Mouse (Mus musculus) spleen, postnatal 10 days (tissue): Measurements from ENCODE around the gene A4galt.
"Not testable (repeated sequence)": the region's sequence is repeated elsewhere in the genome, so short reads cannot be mapped to it uniquely, and the experiment has no call there.

ENCODE experiments used
- DNase-seq, 2 experiments: peaks; one replicate each; pipeline ENCODE4 v3.0.0; 2021 to 2022; ENCODE audit warnings: low spot score in 2 of 2

Gene A4galt

GRCm38 (mm10) chr15:83268428-83268827 is 16.9 kb upstream of the A4galt start:
- not testable (repeated sequence) for DNase-seq

DNA sequence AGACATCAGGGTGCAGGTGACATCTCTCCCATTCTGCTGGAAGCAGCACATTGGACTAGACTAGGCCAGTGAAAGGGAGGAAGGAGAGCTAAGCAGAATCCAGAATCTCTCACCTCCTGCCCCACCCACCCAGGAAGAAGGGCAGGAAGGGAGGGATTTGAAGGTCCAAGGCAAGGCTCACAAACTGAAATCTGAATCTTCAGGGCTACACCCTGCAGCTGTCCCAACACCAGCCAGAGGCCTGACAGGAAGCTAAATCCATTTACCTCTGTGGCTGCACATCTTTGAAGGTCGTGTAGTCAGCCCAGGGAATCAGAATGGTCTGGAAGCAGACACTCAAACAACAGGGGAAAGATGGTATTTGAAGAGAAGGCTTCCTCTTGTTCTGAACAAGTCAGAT is 13.7 kb upstream of the A4galt start:
- DNase-seq = no peak

GRCm38 (mm10) chr15:83263405-83263804 is 11.8 kb upstream of the A4galt start:
- no peak for DNase-seq

DNA sequence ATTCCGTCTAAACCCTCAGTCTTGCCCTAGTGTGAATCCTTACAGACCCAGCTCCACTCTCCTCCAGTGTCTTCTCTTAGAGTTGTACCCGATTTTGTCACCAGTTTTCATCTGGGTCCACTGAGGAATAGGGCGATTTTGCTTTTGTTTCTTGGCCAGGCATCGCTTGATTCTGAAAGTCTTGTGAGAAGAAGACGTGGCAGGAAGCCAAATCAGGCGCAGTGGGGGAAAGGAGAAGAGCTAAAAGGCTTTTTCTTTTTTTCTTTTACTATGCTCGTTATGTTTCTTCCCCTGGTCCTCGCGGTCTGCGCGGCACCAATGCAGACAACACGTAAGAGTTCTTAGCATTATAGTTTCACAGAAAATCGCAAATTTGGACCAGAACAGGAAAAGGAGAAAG is 6.3 kb upstream of the A4galt start:
- DNase-seq = no peak

DNA sequence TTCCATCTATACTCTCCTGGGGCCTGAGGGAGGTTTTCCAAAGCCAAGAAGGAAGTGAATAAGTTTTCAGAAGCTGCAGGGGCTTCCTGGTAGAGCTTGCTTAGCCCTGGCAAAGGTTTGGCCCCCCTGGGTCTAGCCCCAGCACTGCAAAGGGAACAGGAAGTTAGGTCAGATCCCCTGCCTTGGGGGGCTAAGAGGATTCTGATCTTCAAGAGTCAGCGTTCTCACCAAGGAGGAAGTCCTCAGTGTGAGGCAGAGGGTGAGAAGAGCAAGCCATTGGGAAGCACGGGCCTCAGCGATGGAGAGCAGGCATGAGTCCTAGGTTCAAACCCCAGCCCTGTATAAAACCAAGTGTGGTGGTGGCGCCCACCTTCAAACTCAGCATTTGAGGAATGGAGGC is 4.9 kb upstream of the A4galt start:
- DNase-seq = no peak

- no peak for DNase-seq
These were observed 4.4 kb upstream of the A4galt start for GRCm38 (mm10) chr15:83255944-83256343.

GRCm38 (mm10) chr15:83255191-83255782 is 3.7 kb upstream of the A4galt start:
- no peak for DNase-seq

GRCm38 (mm10) chr15:83254372-83255070 is 2.9 kb upstream of the A4galt start:
- no peak for DNase-seq

DNA sequence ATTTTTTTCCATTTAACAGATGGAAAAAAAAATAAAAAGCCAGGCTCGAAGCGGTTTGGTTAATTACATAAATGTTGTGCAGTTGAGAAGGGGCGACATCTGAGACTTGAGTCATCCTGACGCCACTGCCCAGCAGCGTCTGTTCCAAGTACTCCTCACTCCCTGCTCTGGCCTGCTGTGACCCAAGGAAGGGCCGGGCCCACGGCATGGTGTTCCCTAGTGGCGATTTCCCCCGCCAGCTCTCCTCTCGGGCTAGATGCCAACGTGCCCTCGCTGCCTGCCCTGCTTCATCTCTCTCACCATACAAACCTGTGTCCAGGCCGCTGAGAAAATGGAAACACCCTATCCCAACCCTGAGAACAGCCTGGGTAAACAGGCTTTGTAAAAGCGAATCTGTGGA is 486 bp upstream of the A4galt start:
- no peak for DNase-seq

GRCm38 (mm10) chr15:83250651-83251175 is 861 bp downstream of the A4galt start:
- no peak for DNase-seq

GRCm38 (mm10) chr15:83249535-83250287 is 1.9 kb downstream of the A4galt start:
- DNase-seq = no peak

- no peak for DNase-seq
These were observed 3.2 kb downstream of the A4galt start for GRCm38 (mm10) chr15:83248236-83248844.

DNA sequence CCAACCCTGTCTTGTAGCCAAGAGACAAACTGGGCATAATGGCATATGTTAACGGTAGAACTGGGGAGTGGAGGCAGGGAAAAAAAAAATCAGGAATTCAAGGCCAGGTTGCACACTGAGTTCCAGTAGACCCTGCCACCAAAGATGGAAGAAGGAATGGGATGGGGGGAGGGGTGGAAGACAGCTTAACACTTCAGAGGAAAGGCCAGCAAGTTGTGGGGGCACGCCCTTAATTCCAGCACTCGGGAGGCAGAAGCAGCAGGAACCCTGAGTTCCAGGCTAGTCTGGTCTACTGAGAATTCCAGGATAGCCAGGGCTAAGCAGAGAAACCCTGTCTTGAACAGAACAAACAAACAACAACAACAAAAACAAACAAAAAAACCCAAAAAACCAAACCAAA is 7.2 kb downstream of the A4galt start:
- DNase-seq = no peak

DNA sequence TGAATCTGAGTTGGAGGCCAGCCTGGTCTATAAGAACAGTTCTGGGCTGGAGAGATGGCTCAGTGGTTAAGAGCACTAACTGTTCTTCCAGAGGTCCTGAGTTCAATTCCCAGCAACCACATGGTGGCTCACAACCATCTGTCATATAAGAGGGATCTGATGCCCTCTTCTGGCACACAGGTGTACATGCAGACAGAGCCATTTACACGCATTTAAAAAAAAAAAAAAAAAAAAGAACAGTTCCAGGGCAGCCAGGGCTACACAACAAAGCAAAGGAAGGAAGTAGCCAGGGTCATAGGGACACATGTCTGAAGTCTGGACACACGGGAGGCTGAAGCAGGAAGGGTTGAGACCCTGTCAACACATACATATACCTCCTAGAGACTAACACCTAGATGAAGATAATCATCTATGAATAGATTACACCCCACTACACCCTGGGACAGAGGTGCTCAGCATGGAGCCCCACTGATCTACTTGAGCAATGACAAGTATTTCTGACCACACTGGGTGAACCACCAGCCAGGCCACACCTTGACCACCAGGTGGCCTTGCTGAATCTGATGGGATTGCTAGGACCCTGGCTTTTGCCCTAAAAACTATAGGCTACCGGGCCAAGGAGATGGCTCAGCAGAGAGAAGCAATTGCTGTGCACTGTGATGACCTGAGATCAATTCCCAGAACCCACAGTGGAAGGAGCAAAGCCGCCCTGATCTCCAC is 9.5 kb downstream of the A4galt start:
- DNase-seq = no peak

DNA sequence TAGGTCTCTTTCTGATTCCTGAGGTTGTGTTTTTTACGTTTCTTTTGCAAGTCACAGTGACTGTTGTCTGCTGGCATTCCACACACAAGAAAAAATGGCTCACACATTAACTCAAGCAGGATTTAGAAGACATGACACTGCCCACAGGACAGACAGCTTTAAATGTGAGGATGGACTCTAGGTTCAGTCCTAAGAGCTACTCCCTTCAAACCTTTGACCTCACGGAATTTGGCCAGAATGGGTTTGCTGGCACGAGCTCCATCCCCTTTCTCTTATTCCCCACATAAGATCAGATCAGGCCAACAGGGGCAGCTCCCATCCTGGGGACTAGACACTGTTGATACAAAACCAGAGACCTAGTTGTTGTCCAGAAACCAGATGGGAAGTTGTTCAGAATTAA is 10.1 kb downstream of the A4galt start:
- no peak for DNase-seq

- no peak for DNase-seq
These were observed 13.9 kb downstream of the A4galt start for GRCm38 (mm10) chr15:83237460-83238243.

GRCm38 (mm10) chr15:83236824-83237223 is 14.8 kb downstream of the A4galt start:
- no peak for DNase-seq

DNA sequence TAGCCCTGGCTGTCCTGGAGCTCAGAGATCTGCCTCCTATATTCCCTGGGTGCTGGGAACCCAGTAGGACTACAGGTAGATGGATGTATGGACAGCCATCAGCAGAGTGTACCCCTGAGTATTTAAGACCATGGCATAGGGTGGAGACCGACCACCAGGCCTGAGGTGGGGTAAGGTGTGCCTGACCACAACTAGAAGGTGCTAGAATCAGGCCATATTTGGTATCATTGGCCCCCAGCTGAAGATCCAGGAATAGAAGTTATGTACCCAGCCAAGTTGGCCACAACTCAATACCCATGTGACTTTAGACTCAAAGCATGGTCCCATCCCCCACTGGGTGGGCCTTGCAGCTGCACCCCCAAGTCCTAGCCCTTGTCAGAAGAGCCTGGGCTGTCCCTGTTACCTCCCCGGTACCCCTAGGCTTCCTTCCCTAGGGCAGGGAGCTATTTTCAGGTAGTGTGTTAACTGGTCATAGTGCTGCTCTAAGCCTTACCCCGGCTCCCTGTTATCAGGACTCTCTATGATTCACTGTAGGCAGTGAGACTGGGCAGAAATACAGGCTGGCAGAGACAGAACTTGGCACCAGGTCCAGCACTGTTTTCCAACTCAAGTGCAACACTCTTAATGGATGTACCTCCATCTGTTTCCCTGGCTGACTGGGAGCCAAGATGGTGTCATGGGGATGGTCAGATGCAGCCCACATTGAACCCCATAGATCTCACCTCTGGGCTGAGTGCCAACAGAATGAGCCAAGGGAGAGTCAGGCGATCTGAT is 18.2 kb downstream of the A4galt start:
- DNase-seq = no peak

GRCm38 (mm10) chr15:83227559-83227958 is 24.0 kb downstream of the A4galt start:
- no peak for DNase-seq

DNA sequence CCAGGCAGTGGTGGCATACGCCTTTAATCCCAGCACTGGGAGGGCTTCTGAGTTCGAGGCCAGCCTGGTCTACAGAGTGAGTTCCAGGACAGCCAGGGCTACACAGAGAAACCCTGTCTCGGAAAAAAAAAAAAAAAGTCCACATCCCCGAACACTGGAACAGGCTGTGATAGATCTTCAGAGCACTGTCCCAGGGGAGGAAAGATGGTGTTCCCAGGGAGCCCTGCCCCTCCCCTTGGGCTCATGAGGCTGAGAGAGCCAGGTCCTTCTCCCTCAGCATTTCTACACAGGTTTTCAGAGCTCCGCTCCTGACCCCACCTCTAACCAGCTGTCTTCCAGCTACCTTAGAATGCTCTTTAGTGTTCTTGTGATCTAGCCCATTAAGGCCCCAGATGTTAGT is 24.7 kb downstream of the A4galt start:
- DNase-seq = no peak
